Mouse (Mus musculus) thymus, adult 2 months (tissue): ENCODE data around the gene Gm49337.

Experiments used
- CTCF ChIP-seq: fragments of 200-500 bp; IDR thresholded peaks from 2 replicates; pipeline ENCODE4 v1.5.1; 2012; ENCODE audit warnings: mild to moderate bottlenecking, control low read depth, low read length, moderate library complexity, borderline replicate concordance; ENCODE audit not compliant: control insufficient read depth, poor library complexity, insufficient read depth; ENCODE audit errors: extremely low read depth
- POLR2A ChIP-seq: fragments of 200-500 bp; IDR thresholded peaks from 2 replicates; pipeline ENCODE4 v1.6.1; 2012; ENCODE audit warnings: mild to moderate bottlenecking, low read length, control low read depth, moderate library complexity; ENCODE audit not compliant: control insufficient read depth, poor library complexity, insufficient read depth; ENCODE audit errors: extremely low read depth

GRCm38 (mm10) chr4:116342119-116342518 lies 168.9 kb downstream of the Gm49337 start:
- no peak for TF ChIP-seq CTCF
- no peak for TF ChIP-seq POLR2A
